Mouse (Mus musculus) brain, embryonic 14.5 days (tissue): ENCODE results near the gene Bsn.

ENCODE experiments used
- CTCF ChIP-seq: fragments of 200-500 bp; IDR thresholded peaks from 2 replicates; pipeline ENCODE4 v1.5.1; 2012; ENCODE audit warnings: inconsistent platforms, mild to moderate bottlenecking, moderate library complexity, borderline replicate concordance; ENCODE audit not compliant: insufficient read depth, insufficient read length; ENCODE audit errors: extremely low read depth
- POLR2A ChIP-seq: fragments of 200-500 bp; IDR thresholded peaks from 2 replicates; pipeline ENCODE4 v1.6.1; 2012; ENCODE audit warnings: mild to moderate bottlenecking, inconsistent platforms, borderline replicate concordance; ENCODE audit not compliant: poor library complexity, insufficient read depth, insufficient read length, severe bottlenecking; ENCODE audit errors: extremely low read depth

GRCm38 (mm10) chr9:108058291-108058690 lies 131.9 kb downstream of the Bsn start:
- TF ChIP-seq CTCF (no peak), POLR2A (no peak)
